Mouse (Mus musculus) lung, embryonic 16.5 days (tissue): ENCODE measurements around the gene Cela3b. TPM values are rescaled to one million over a fixed set of nuclear protein-coding genes. Genes with fewer than 3 reads are reported as not detected.

Source experiments
- ATAC-seq: fragments of 200-750 bp; cut with Nextera tagmentation; 2 replicates; pipeline ENCODE4 v1.8.0; 2017; ENCODE audit warnings: low read depth, mild to moderate bottlenecking, moderate library complexity
- H3K27ac ChIP-seq: fragments of 300-500 bp; sonication (generic); 2 replicates; pipeline ENCODE4 v1.5.1; 2014; ENCODE audit warnings: mild to moderate bottlenecking, control low read depth, low read length
- H3K27me3 ChIP-seq: fragments of 300-500 bp; sonication (generic); 2 replicates; pipeline ENCODE4 v1.6.1; 2014; ENCODE audit warnings: low read depth, low read length, mixed read lengths; ENCODE audit not compliant: control insufficient read depth, insufficient read depth
- H3K36me3 ChIP-seq: fragments of 300-500 bp; sonication (generic); 2 replicates; pipeline ENCODE4 v1.6.1; 2014; ENCODE audit warnings: low read length; ENCODE audit not compliant: control insufficient read depth, insufficient read depth
- H3K4me1 ChIP-seq: fragments of 300-500 bp; sonication (generic); replicated peaks from 2 replicates; pipeline ENCODE4 v1.6.1; 2014; ENCODE audit warnings: low read length, mixed read lengths; ENCODE audit not compliant: control insufficient read depth, insufficient read depth
- H3K4me2 ChIP-seq: fragments of 300-500 bp; sonication (generic); 2 replicates; pipeline ENCODE4 v1.6.1; 2014; ENCODE audit warnings: low read depth, low read length, control low read depth
- H3K4me3 ChIP-seq: fragments of 300-500 bp; sonication (generic); 2 replicates; pipeline ENCODE4 v1.5.1; 2014; ENCODE audit warnings: mild to moderate bottlenecking, low read length, control low read depth
- H3K9ac ChIP-seq: fragments of 300-500 bp; sonication (generic); 2 replicates; pipeline ENCODE4 v1.6.1; 2014; ENCODE audit warnings: low read length, control low read depth
- H3K9me3 ChIP-seq: fragments of 300-500 bp; sonication (generic); 2 replicates; pipeline ENCODE4 v1.6.1; 2016; ENCODE audit warnings: low read length; ENCODE audit not compliant: control insufficient read depth
- WGBS: fragments of 180-500 bp; shearing (Covaris S2); extraction: QIAGEN DNeasy Blood & Tissue Kit; methylation state at CpG from one replicate; pipeline ENCODE4 v1.1.7; 2014; 5-methylcytosine and 5-hydroxymethylcytosine counted together
- polyA plus RNA-seq: library from polyadenylated mRNA; unstranded; fragments of >200 nt; fragmentation: Nextera tagmentation; extraction: Ambion mirVana; gene quantifications from 2 replicates; pipeline ENCODE4 v1.2.1, GENCODE M21; 2015

Gene Cela3b
- polyA plus RNA-seq, 1 experiment from 2014 or later: not detected

- Histone ChIP-seq H3K36me3 (no peaks in the 10 kb centered on the region), H3K4me1 (peaks cover 90% of the 10 kb centered on the region), H3K9me3 (no peaks in the 10 kb centered on the region), H3K4me3 (no peak overlapping the region), H3K9ac (peak overlapping the region; percentile 4), H3K27ac (peak overlapping the region; percentile 69), H3K27me3 (no peaks in the 10 kb centered on the region), H3K4me2 (peak overlapping the region; percentile 12; the same call in 1 of the 2 replicates)
- 32% methylated on average over 18 of the region's 18 CpGs for WGBS
- peak; percentile 39 for ATAC-seq
Measured at GRCm38 (mm10) chr4:137473701-137474388, 43.5 kb upstream of the Cela3b start.

GRCm38 (mm10) chr4:137473240-137473639, 42.9 kb upstream of the Cela3b start:
- H3K9ac ChIP-seq: peak overlapping the region; percentile 4
- ATAC-seq: no peak
- H3K27me3 ChIP-seq: no peaks in the 10 kb centered on the region
- peaks cover 85% of the 10 kb centered on the region for H3K4me1 ChIP-seq
- no peak overlapping the region for H3K4me2 ChIP-seq
- H3K9me3 ChIP-seq: no peaks in the 10 kb centered on the region
- WGBS: 80% methylated on average over 8 of the region's 8 CpGs
- no peak overlapping the region for H3K4me3 ChIP-seq
- peak overlapping the region; percentile 69 for H3K27ac ChIP-seq
- no peaks in the 10 kb centered on the region for H3K36me3 ChIP-seq

- Histone ChIP-seq H3K36me3 (no peaks in the 10 kb centered on the region), H3K27me3 (no peaks in the 10 kb centered on the region), H3K4me1 (peaks cover 80% of the 10 kb centered on the region), H3K4me2 (peak overlapping the region; percentile 90), H3K9ac (peak overlapping the region; percentile 95), H3K9me3 (no peaks in the 10 kb centered on the region), H3K4me3 (peak overlapping the region; percentile 87), H3K27ac (peak overlapping the region; percentile 89)
- 50% methylated on average over 8 of the region's 8 CpGs for WGBS
- ATAC-seq: no peak
Measured at GRCm38 (mm10) chr4:137471326-137471725, 41.0 kb upstream of the Cela3b start.

GRCm38 (mm10) chr4:137470701-137471317, 40.5 kb upstream of the Cela3b start:
- WGBS: 44% methylated on average over 9 of the region's 9 CpGs
- Histone ChIP-seq H3K4me3 (peak overlapping the region; percentile 87), H3K27me3 (no peaks in the 10 kb centered on the region), H3K9ac (peak overlapping the region; percentile 95), H3K4me2 (peak overlapping the region; percentile 90), H3K27ac (peak overlapping the region; percentile 89), H3K36me3 (no peaks in the 10 kb centered on the region), H3K4me1 (peaks cover 75% of the 10 kb centered on the region), H3K9me3 (no peaks in the 10 kb centered on the region)
- no peak for ATAC-seq

GRCm38 (mm10) chr4:137469845-137470692, 39.7 kb upstream of the Cela3b start:
- H3K4me1 ChIP-seq: peaks cover 68% of the 10 kb centered on the region
- H3K9ac ChIP-seq: peak overlapping the region; percentile 95
- H3K27me3 ChIP-seq: no peaks in the 10 kb centered on the region
- peak overlapping the region; percentile 89 for H3K27ac ChIP-seq
- no peaks in the 10 kb centered on the region for H3K36me3 ChIP-seq
- ATAC-seq: peak; percentile 8; the same call in 1 of the 2 replicates
- 41% methylated on average over 15 of the region's 15 CpGs for WGBS
- no peaks in the 10 kb centered on the region for H3K9me3 ChIP-seq
- H3K4me2 ChIP-seq: peak overlapping the region; percentile 90
- H3K4me3 ChIP-seq: peak overlapping the region; percentile 87

- Histone ChIP-seq H3K4me3 (peak overlapping the region; percentile 87), H3K4me1 (peaks cover 60% of the 10 kb centered on the region), H3K27ac (peak overlapping the region; percentile 89), H3K9me3 (no peaks in the 10 kb centered on the region), H3K27me3 (no peaks in the 10 kb centered on the region), H3K36me3 (no peaks in the 10 kb centered on the region), H3K4me2 (peak overlapping the region; percentile 90), H3K9ac (peak overlapping the region; percentile 95)
- 2% methylated on average over 20 of the region's 20 CpGs for WGBS
- peak; percentile 5 for ATAC-seq
Measured at GRCm38 (mm10) chr4:137469081-137469844, 38.9 kb upstream of the Cela3b start.

GRCm38 (mm10) chr4:137468260-137469080, 38.1 kb upstream of the Cela3b start, which contains the start of gene Hspg2:
Hspg2 (plus strand) TSS chr4:137468769.
- peak within 1 kb of the TSS; percentile 90 for H3K4me2 ChIP-seq
- no peaks in the 10 kb centered on the region for H3K27me3 ChIP-seq
- H3K36me3 ChIP-seq: no peaks in the 10 kb centered on the region
- H3K9ac ChIP-seq: peak within 1 kb of the TSS; percentile 95
- peak within 1 kb of the TSS; percentile 89 for H3K27ac ChIP-seq
- H3K9me3 ChIP-seq: no peaks in the 10 kb centered on the region
- H3K4me3 ChIP-seq: peak within 1 kb of the TSS; percentile 87
- H3K4me1 ChIP-seq: peaks cover 52% of the 10 kb centered on the region
- under 1% methylated on average over 69 of the region's 72 CpGs for WGBS
- peak; percentile 90 for ATAC-seq

GRCm38 (mm10) chr4:137467525-137467924, 37.2 kb upstream of the Cela3b start:
- Histone ChIP-seq H3K9ac (0 out of 2 replicates have a peak overlapping the region, but pooled peaks have one; percentile 1), H3K4me3 (no peak overlapping the region), H3K4me2 (no peak overlapping the region), H3K27me3 (no peaks in the 10 kb centered on the region), H3K27ac (peak overlapping the region; percentile 75), H3K36me3 (no peaks in the 10 kb centered on the region), H3K9me3 (no peaks in the 10 kb centered on the region), H3K4me1 (peaks cover 44% of the 10 kb centered on the region)
- no peak for ATAC-seq
- WGBS: 82% methylated on average over 2 of the region's 2 CpGs
